Mouse (Mus musculus) heart, embryonic 13.5 days (tissue): ENCODE measurements around the gene Adam15. TPM values are rescaled to one million over a fixed set of nuclear protein-coding genes. Genes with fewer than 3 reads are reported as not detected.

Experiments
- ATAC-seq: fragments of 200-750 bp; cut with Nextera tagmentation; 2 replicates; pipeline ENCODE4 v1.8.0; 2017; ENCODE audit warnings: moderate TSS enrichment; ENCODE audit not compliant: insufficient number of reproducible peaks, low FRiP score, low TSS enrichment; ENCODE audit errors: extremely low read depth
- H3K27ac ChIP-seq: fragments of 300-500 bp; sonication (generic); replicated peaks from 2 replicates; pipeline ENCODE4 v1.5.1; 2015; ENCODE audit warnings: moderate library complexity, mild to moderate bottlenecking, inconsistent platforms
- H3K27me3 ChIP-seq: fragments of 300-500 bp; sonication (generic); replicated peaks from 2 replicates; pipeline ENCODE4 v1.6.1; 2015; ENCODE audit warnings: mild to moderate bottlenecking, inconsistent platforms
- H3K36me3 ChIP-seq: fragments of 300-500 bp; sonication (generic); 2 replicates; pipeline ENCODE4 v1.6.1; 2015; ENCODE audit warnings: mild to moderate bottlenecking, inconsistent platforms
- H3K4me1 ChIP-seq: fragments of 300-500 bp; sonication (generic); 2 replicates; pipeline ENCODE4 v1.6.1; 2015; ENCODE audit warnings: inconsistent platforms
- H3K4me2 ChIP-seq: fragments of 300-500 bp; sonication (generic); 2 replicates; pipeline ENCODE4 v1.6.1; 2015; ENCODE audit warnings: inconsistent platforms, mild to moderate bottlenecking, moderate library complexity
- H3K4me3 ChIP-seq: fragments of 300-500 bp; sonication (generic); 2 replicates; pipeline ENCODE4 v1.5.1; 2015; ENCODE audit warnings: moderate library complexity, mild to moderate bottlenecking, inconsistent platforms
- H3K9ac ChIP-seq: fragments of 300-500 bp; sonication (generic); 2 replicates; pipeline ENCODE4 v1.6.1; 2015; ENCODE audit warnings: inconsistent platforms, mild to moderate bottlenecking, moderate library complexity
- H3K9me3 ChIP-seq: fragments of 300-500 bp; sonication (generic); 2 replicates; pipeline ENCODE4 v1.6.1; 2016; ENCODE audit warnings: inconsistent platforms
- WGBS: fragments of 180-500 bp; shearing (Covaris S2); methylation state at CpG from one replicate; pipeline ENCODE4 v1.1.7; 2015; ENCODE audit warnings: mixed read lengths; 5-methylcytosine and 5-hydroxymethylcytosine counted together
- polyA plus RNA-seq: library from polyadenylated mRNA; unstranded; fragments of >200 nt; fragmentation: Nextera tagmentation; extraction: Ambion mirVana; gene quantifications from 2 replicates; pipeline ENCODE4 v1.2.1, GENCODE M21; 2015

Adam15 gene
- polyA plus RNA-seq, 1 experiment from 2014 or later, result 58.3 TPM

DNA sequence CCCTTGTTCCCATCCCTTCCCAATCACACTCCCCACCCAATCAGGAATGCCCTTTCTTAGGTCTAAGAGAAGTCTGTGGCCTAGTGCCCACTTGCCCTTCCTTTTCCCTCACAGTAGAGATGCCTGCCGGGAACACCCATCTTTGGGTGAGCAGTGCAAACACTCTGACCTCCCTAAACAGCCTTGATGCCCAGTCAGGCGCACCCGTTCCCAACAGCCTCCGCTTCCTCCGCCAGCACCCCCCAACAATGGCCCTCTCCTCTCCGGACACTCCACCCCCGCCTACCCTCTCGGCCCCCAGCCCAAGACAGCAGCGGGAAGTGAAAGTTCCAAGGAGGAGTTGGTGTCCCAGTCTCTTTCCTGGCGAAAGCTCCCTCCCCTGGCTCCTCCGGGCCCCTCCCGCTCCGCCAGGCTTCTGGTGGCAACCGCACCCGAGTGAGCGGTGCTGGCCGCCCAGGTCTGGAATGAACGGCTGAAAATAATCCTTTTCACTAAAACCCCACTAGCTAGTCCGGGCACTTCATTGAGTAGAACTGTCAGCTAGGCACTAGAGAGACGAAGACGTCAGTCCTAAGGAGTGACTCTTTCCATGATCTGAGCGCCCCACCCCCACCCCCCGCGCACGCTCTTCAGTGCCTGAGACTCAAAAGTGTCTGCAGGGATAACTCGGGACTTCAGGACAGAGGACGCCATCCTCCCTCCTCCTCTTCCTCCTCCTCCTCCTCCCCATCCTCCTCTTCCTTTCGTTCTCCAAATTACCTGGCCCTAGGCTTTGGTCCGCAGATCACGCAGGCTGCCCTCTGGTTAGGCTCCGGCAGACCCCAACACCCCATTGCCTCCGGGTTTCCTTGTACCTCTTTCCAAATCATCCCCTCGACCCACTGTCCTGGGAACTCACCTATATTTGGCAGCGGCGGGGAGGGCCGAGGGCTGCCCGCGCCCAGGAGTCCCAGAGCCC lies 606 bp downstream of the Adam15 start:
- Histone ChIP-seq H3K9ac (peak overlapping the region; percentile 82), H3K27ac (peak overlapping the region; percentile 68), H3K9me3 (no peaks in the 10 kb centered on the region), H3K4me3 (peak overlapping the region; percentile 71), H3K27me3 (peaks cover 62% of the 10 kb centered on the region), H3K36me3 (peaks cover 24% of the 10 kb centered on the region), H3K4me2 (peak overlapping the region; percentile 95), H3K4me1 (peaks cover 24% of the 10 kb centered on the region)
- ATAC-seq, result no peak
- under 1% methylated on average over 38 of the region's 38 CpGs for WGBS

DNA sequence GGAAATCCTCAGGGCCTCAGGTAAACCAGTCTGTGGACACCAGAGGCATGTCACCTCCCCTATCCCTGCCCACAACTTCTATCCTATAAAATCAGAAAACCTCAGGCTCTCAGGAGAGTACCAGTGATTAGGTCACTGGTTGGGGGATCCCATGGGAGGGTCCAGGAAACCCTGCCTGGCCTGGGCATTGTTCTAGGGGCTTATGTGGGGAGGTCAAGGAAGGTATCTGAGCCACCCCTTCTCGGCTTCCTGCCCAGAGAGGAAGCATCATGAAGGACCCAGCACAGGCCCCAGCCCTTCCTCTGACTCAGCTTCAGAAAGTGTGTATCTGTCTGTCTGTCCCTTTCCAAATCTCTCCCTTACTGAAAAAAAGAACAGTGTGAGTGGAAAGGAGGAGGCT lies 1.9 kb downstream of the Adam15 start:
- peaks cover 54% of the 10 kb centered on the region for H3K27me3 ChIP-seq
- H3K27ac ChIP-seq, result peak overlapping the region; percentile 68
- peak overlapping the region; percentile 95 for H3K4me2 ChIP-seq
- 50% methylated on average over 1 of the region's 1 CpGs for WGBS
- H3K4me1 ChIP-seq, result peaks cover 24% of the 10 kb centered on the region
- H3K36me3 ChIP-seq, result peaks cover 37% of the 10 kb centered on the region
- peak overlapping the region; percentile 82 for H3K9ac ChIP-seq
- peak overlapping the region; percentile 71; the same call in 1 of the 2 replicates for H3K4me3 ChIP-seq
- ATAC-seq, result no peak
- H3K9me3 ChIP-seq, result no peaks in the 10 kb centered on the region

DNA sequence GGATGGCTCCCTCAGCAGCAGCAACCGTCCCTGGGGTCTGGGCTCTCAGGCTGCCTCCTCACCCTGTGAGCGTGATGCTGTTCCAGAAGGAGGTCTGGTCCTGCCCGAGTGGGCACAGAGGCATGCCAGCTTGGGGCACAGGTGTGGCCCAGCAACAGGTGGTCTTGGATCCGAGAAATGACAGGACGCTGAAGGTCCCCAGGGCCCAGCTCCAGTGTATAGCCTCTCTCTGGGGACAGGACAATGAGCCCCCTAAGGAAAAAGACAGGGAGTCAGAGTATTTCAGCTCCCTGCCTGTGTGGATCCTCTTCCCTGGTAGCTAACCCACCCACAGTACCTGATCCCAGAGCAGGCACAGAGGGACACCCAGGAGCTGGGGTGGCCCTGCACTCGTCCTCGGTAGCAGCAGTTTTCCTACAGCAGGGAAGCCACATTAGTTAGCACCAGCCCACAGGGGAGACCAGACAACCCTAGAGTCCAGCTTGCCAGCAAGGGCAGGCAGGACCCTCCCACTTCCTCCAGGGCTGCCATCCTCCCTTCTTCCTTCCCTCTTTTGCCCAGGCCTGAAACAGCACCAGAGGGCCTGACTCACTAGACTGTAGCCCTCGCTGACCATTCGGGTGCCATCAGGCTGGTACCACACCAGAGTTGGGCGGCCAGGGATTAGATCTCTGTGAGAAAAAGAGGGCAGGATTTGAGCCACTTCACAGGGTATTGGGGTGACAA lies 2.8 kb downstream of the Adam15 start:
- Histone ChIP-seq H3K9me3 (no peaks in the 10 kb centered on the region), H3K27me3 (peaks cover 44% of the 10 kb centered on the region), H3K9ac (no peak overlapping the region), H3K4me1 (peaks cover 24% of the 10 kb centered on the region), H3K4me3 (no peak overlapping the region), H3K27ac (no peak overlapping the region), H3K4me2 (peak overlapping the region; percentile 95; the same call in 1 of the 2 replicates), H3K36me3 (peaks cover 43% of the 10 kb centered on the region)
- ATAC-seq, result no peak
- WGBS, result 67% methylated on average over 10 of the region's 10 CpGs

DNA sequence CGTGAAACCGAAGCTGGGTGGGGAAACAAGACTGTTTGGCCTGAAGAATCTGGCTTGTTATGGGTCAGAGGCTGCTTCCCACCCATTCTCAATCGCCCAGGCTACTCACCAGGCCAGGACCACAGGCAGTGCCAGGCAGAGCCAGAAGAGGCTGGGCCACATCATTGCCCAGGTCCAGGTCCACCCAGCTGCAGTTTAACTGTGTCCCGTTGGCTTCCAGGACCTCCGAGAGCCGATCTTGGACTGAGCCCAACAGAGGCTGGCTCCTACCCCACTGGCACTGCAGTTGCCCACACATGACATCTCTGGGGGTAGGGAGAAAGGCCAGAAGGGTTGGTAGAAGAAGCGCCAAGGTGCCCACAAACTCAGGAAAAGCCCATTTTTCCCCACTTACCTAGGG lies 6.5 kb downstream of the Adam15 start:
- Histone ChIP-seq H3K27me3 (peaks cover 31% of the 10 kb centered on the region), H3K4me2 (no peak overlapping the region), H3K4me3 (no peak overlapping the region), H3K9ac (no peak overlapping the region), H3K27ac (no peak overlapping the region), H3K4me1 (peaks cover 14% of the 10 kb centered on the region), H3K36me3 (peaks cover 45% of the 10 kb centered on the region), H3K9me3 (no peaks in the 10 kb centered on the region)
- WGBS, result 76% methylated on average over 7 of the region's 7 CpGs
- no peak for ATAC-seq

DNA sequence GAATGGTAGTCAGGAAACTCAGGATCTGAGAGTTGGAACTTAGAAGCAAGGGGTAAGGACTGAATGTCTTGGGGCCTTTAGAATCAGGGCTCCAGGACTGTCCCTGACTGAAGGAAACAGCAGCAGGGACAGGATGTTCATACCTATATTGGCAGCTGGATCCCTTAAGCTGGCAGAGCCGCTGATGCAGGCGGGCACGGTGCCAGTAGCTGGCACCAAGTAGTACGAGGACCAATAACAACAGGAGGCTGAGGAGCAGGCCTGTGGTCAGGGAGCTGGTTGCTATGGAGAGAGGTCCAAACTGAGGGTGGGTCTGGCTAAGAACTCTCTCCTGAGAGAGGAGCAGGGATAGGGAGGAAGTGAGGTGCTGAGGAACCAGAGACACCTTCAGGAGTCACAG lies 8.0 kb downstream of the Adam15 start:
- no peak overlapping the region for H3K9ac ChIP-seq
- H3K9me3 ChIP-seq, result no peaks in the 10 kb centered on the region
- H3K4me3 ChIP-seq, result no peak overlapping the region
- H3K27ac ChIP-seq, result no peak overlapping the region
- H3K4me2 ChIP-seq, result no peak overlapping the region
- peaks cover 43% of the 10 kb centered on the region for H3K36me3 ChIP-seq
- ATAC-seq, result no peak
- H3K27me3 ChIP-seq, result peaks cover 18% of the 10 kb centered on the region
- H3K4me1 ChIP-seq, result peaks cover 20% of the 10 kb centered on the region
- WGBS, result 84% methylated on average over 4 of the region's 4 CpGs

DNA sequence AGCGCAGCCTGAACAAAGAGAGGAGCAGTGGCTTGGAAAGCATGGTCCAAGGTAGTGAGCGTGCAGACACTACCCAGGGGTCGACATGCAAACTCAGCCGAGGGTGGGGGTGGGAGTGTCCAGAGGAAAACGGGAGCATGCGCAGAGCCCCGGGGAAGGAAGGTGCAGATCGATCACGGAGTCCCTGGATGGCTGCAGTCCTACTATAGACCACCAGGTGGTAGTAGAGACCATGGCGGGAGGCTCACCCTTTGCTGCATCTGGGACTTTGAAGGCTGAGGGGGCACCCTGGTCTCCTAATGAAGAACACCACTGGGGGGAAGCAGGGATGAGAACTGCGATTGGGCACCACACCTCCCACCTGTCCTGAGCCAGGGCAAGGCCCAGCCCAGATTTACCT lies 9.3 kb downstream of the Adam15 start:
- H3K36me3 ChIP-seq, result peaks cover 33% of the 10 kb centered on the region
- peaks cover 33% of the 10 kb centered on the region for H3K4me1 ChIP-seq
- peak overlapping the region; percentile 58 for H3K4me2 ChIP-seq
- no peak overlapping the region for H3K27ac ChIP-seq
- peak overlapping the region; percentile 33 for H3K9ac ChIP-seq
- no peak for ATAC-seq
- WGBS, result 5% methylated on average over 11 of the region's 11 CpGs
- H3K4me3 ChIP-seq, result peak overlapping the region; percentile 22
- no peaks in the 10 kb centered on the region for H3K9me3 ChIP-seq
- H3K27me3 ChIP-seq, result 0 out of 2 replicates have a peak, but pooled peaks cover 17% of the 10 kb centered on the region

DNA sequence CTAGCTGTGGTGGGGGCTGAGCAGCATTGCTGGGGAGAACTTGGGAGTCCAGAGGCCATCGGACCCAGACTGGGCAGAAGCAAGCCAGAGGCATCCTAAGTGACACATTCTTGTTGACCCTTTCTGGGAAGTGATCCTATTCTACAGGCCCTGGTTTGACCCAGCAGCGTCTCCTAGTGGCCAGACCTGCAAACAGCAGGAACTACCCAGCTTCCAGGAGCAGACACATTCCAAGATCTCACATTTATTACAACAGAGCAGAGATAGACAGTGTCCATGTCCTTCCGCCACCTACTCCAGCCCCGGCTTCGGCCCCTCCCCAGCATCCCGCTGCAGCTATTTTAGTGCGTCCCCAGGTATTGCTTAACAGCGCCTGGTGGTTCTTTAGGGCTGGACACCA lies 10.4 kb downstream of the Adam15 start:
- H3K9me3 ChIP-seq, result no peaks in the 10 kb centered on the region
- H3K9ac ChIP-seq, result no peak overlapping the region
- ATAC-seq, result no peak
- H3K4me3 ChIP-seq, result no peak overlapping the region
- no peak overlapping the region for H3K4me2 ChIP-seq
- H3K27me3 ChIP-seq, result 0 out of 2 replicates have a peak, but pooled peaks cover 17% of the 10 kb centered on the region
- 19% methylated on average over 8 of the region's 8 CpGs for WGBS
- H3K36me3 ChIP-seq, result peaks cover 32% of the 10 kb centered on the region
- no peak overlapping the region for H3K27ac ChIP-seq
- H3K4me1 ChIP-seq, result peaks cover 33% of the 10 kb centered on the region

DNA sequence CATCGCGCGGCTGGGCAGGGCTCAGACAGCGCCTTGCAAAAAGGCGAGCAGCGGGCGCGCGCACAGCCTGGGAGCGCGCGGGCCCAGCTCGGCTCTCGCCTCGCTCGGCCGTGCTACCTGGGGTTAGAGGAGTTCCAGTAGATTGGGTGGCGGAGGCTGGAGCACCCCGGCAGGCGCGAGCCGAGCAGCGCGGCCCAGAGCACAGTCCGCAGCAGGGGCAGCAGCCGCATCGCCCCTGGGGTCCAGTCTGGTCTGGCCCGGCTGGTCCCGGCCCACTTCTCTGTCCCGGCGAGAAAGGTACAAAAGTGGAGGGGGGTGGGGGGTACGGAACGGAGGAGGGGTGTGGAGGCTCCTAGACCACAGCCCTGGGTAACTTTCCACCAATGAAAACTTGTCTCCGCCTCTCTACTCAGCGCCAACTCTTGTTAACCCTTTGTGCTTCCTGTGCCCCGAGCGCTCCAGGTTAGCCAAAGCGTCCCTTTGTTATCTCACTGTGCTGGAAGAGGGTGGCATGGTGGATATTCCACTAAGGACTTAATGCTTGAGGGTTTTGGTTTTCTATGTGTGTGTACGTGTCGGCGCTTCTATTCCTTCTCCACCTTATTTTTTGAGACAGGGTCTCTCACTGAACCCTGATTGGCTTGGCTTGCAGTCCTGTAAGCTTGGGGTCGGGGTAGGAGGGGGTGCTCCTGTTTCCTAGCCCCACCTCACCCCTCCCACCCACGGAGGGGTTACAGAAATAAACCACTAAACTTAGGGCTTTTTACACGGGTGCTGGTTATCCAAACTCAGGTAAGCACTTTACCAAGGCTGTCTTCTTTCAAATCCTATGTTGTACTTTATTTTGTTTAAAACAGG lies 11.8 kb downstream of the Adam15 start, which contains the start of gene Efna4:
Gene Efna4, minus strand, starts transcription at position 308 of the 858 bp plus-strand sequence.
- peak within 1 kb of the TSS; percentile 77 for H3K4me3 ChIP-seq
- peak; percentile 68 for ATAC-seq
- 0 out of 2 replicates have a peak, but pooled peaks cover 12% of the 10 kb centered on the region for H3K27me3 ChIP-seq
- no peaks in the 10 kb centered on the region for H3K9me3 ChIP-seq
- H3K9ac ChIP-seq, result peak within 1 kb of the TSS; percentile 91
- H3K4me2 ChIP-seq, result peak within 1 kb of the TSS; percentile 71
- H3K27ac ChIP-seq, result peak within 1 kb of the TSS; percentile 65
- peaks cover 33% of the 10 kb centered on the region for H3K4me1 ChIP-seq
- H3K36me3 ChIP-seq, result peaks cover 32% of the 10 kb centered on the region
- 1% methylated on average over 44 of the region's 44 CpGs for WGBS

DNA sequence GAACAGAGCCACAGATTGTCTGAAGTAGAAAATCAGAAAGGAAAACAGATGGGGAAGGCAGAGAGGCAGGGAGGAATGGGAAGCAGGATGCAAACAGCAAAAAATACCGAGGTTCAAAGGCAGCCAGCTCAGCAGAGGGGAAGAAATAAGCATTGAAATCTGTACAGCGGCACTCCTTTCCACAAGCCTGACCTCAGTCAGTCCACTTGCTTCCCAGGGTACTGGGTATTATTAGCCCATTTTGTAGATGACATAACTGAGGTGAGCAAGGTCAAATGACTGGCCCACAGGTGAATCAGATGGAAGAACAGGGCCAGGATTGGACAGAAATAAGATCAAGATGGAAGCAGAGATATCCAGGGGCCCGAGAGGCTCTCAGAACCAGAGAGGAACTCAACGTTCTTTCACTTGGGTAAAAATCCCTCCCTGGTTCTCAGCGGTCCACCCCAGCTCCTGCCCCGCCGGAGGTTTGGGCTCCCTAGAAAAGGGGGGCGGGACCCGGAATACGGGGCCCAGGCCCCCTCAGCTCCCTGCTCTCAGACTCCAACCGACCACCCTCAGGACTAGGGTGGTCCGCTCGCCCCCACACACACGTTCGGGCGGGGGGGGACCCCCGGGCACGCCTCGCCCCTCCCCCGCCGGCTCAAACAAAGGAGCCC lies 12.6 kb downstream of the Adam15 start:
- WGBS, result under 1% methylated on average over 21 of the region's 21 CpGs
- Histone ChIP-seq H3K27me3 (0 out of 2 replicates have a peak, but pooled peaks cover 15% of the 10 kb centered on the region), H3K9me3 (no peaks in the 10 kb centered on the region), H3K9ac (peak overlapping the region; percentile 91), H3K4me1 (peaks cover 39% of the 10 kb centered on the region), H3K4me3 (peak overlapping the region; percentile 77), H3K4me2 (peak overlapping the region; percentile 71), H3K36me3 (peaks cover 28% of the 10 kb centered on the region), H3K27ac (peak overlapping the region; percentile 65)
- no peak for ATAC-seq

DNA sequence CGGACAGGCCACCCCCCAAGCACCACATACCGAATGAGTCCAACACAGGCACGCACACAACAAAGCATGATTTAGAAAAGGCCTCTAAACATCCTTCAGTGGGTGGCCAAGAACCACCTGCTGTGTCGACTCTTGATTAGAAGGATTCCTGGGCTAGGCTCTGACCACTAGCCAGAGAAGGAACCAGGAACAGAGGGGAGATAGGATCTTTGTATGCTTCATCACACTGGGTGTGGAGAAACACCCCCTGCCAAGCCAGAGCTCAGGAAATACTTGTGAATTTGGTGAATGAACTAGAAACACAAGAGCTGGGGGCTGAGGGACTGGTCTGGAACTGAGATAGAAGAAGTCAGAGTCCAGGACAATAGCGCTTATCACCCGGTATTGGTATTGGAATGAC lies 13.3 kb downstream of the Adam15 start:
- no peaks in the 10 kb centered on the region for H3K9me3 ChIP-seq
- peak overlapping the region; percentile 77 for H3K4me3 ChIP-seq
- peak overlapping the region; percentile 65 for H3K27ac ChIP-seq
- H3K4me2 ChIP-seq, result peak overlapping the region; percentile 71
- ATAC-seq, result no peak
- WGBS, result 23% methylated on average over 6 of the region's 6 CpGs
- peaks cover 39% of the 10 kb centered on the region for H3K4me1 ChIP-seq
- H3K27me3 ChIP-seq, result peaks cover 16% of the 10 kb centered on the region; the same call in 1 of the 2 replicates
- H3K36me3 ChIP-seq, result peaks cover 28% of the 10 kb centered on the region
- peak overlapping the region; percentile 91 for H3K9ac ChIP-seq
